Mouse (Mus musculus): ENCODE measurements at regions not wholly inside any gene's neighbourhood (a gene's known extent, or its start where the extent isn't known, plus 50 kb on each side); places are given as distances from the start of the nearest gene placed in this dataset.

DNA sequence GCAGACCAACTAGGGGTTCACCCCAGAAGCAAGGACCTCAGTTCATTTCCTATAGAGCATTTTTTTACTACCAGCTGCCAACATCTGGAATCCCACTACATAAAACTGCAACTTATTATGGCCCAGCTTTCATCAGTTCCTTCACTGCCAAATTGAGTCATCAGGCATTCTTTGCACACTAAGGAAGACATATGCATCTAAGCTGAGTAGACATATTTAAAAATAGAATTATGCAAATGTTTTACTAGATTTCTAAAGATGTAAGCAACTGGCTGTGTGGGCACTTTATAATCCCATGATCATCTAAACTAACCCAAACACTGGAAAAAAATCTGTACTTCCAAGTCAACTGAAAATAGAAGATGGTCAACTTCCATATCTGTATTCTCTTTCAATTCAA lies 415.9 kb upstream of the Rarb start:
- no peak for DNase-seq

DNA sequence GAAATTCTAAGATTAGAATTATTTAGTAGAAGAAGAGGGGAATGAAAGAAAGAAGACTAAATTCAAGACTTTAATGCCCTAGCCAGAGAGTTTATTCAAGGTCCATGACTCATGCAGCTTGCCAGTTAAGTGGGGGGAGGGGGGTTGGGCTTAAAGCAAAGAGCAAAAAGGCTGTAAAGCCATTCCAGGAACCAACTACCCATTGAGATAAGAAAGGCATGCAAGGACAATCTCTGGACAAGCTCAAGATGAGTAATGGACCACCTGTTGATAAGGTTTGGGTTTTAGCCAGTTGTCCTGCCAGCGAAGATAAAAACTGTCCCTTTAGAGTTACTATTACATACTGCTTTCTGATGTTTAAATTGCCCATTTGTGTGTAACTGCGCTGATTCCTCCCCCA lies 392.5 kb upstream of the Rarb start:
- DNase-seq = no peak

DNA sequence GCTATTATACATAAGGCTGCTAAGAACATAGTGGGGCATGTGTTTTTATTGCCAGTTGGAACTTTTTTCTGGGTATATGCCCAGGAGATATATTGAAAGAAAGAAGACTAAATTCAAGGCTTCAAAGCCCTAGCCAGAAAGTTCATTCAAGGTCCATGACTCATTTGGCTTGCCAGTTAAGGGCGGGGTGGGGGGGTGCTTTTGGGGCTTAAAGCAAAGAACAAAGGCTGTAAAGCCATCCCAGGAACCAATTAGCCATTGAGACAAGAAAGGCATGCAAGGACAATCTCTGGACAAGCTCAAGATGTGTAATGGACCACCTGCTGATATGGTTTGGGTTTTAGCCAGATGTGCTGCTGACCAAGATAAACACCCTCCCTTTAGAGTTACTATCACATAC lies 386.7 kb upstream of the Rarb start:
- no peak for DNase-seq

DNA sequence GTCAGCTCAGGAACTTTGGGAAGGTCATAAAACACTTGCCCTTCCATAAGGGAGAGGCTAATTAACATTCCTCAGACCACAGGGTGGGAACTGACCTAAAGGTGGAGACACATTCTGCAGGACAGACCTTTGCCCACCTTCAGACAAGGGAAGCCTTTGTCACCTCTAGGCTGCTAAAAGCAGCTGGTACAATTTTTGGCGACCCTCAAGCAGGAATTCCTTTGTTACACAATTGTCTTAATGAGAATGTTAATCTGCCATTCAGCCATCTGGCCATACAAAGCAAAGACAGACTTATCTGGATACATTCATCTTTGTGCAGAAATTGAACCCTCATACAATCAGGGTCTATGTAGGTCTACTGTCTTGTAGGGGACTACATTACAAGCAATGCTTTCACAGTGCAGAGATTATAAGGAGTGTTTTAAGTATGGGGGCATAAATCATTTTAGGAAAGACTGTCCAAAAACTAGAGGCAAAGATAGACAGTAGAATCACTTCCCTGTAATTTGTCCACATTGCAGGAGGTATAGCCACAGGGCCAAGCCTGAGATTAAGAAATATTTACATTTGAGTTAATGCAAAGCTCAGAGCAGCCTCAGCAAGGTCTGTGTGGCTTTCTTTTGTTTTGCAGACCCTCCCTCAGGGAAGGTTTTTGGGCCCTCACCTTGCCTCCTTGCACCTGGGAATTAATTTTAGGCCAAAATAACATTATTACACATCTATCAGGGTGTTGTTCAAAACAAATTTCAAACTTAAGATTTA lies 384.5 kb upstream of the Rarb start:
- DNase-seq = no peak

DNA sequence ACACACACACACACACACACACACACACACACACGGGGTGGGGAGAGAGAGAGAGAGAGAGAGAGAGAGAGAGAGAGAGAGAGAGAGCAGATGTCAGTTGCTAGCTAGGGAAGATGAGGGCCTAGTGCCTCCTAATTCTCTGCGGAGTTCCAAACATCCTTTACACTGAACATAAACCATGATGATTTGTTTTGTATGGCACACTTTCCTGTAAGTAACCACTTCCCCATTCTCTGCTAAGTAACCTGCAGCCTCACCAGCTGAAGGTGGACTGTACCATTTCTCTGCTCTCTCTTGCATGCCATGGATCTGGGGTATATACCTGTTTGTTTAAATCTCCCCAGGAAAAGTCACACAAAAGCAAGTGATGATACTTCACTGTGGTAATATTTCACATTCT lies 374.0 kb upstream of the Rarb start:
- DNase-seq = no peak

DNA sequence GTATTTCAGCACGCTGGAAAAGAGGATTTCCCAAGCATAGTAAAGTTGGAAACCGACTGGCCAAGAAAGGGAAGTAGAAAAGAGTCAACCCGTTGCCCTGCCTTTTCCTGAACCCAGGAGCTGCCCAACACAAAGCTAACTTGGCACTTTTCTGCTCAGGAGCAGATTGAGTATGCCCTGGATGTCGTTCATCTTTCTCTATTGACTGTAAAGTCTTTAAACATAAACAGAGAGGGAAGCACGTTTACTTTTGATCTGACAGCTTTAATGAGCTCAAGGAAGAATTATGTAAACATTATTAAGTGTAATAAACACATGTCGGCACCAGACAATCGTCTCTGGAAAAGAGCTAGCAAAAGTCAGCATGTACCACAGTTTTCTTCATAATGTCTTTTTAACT lies 354.3 kb upstream of the Rarb start:
- no peak for DNase-seq

DNA sequence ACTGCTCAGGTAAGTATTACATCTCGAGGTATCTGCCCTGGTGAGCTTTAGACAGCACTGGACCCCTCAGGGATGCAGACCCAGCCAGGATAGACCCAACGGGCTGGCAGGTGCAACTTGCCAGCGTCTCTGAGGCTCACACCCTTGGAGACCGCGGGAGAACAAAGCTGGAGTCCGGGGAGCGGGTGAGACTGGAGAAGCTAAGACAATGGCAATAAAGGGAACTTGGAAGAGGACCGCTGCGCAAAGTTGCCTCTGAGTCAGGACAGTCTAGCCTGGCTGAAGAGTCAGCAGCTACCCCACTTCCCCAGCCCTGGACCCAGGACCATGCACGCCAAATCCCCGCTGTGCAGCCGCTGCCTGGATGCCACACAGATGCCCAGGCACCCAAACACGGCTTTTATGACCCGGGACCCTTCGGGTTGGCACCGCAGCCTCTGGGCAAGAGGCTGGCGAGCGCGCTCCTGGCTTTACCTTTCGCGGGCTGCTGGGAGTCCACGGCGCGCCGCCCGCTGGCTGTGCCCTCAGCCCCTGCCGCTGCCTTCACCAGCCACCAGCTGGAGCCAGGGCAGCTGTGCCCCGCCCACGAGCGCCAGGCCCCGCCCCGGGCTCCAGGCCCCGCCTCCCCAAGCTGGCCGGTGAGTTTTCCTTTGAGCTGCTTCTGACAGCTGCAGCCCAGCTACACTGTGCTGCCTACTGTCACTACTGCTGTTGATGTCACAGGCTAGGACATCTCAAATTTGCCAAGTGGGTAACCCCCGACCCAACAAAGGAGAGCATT lies 353.6 kb upstream of the Rarb start:
- DNase-seq = peak; percentile 3 to 6

DNA sequence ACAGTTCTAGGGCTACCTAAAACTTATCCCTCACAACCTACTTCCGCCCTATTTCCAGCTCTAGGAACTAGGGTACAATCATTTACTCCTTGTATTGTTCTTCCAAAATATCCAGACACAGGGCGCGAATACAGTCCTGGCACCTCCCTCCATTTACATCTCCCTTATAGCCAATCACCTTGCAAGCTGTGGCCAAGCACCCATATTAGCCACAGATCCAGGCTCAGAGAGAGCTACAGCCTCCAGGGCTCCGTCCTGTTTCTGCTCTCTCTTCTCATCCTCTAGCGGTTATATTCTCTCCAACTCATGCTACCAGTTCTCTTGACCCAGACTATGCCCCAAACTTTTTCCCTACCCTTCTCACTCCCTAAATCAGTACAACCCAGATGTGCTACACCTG lies 352.9 kb upstream of the Rarb start:
- DNase-seq = no peak

DNA sequence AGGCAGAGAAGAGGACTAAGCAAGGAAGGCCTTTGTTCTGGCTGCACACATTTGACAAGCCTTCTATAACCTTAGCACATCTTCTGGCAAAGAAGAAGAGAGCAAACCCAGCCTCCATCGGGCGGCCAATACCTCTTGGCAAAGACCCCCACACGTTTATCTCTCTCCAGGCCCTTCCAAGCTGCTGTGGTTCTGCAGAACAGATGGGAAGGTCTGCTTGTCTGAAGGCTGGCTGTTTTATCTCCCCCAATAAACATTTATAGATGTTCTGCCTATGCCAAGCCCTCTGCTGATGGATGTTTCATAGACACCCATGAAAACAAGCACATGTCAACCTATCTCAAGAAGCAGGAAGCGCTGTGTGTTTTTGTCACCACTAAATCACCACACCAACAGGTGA lies 339.4 kb upstream of the Rarb start:
- no peak for DNase-seq

DNA sequence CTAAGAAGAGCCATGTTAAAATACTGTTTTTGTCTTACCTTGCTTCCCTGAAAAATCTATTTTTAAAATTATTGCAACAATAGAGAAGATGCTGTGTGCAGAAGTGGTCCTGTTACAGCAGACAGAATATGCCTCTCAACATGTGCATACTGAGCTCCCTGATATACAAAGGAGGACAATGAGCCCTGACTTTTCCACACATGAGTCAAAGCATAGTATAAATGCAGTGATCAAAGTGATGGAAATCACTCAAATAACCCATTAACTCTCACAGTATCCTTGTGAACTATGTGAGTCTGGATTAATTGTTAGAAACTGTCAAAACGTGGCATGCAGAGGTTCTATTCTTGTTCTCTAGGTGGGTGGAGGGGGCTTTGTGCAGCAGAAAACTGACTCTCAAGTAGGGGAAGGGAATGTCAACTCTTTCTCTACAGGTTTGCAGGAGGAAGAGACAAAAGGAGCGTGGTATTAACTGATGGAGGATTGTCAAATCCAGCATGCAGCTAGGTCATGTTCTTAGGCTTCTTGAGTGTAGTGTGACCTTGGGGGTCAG lies 337.5 kb upstream of the Rarb start:
- no peak for DNase-seq

DNA sequence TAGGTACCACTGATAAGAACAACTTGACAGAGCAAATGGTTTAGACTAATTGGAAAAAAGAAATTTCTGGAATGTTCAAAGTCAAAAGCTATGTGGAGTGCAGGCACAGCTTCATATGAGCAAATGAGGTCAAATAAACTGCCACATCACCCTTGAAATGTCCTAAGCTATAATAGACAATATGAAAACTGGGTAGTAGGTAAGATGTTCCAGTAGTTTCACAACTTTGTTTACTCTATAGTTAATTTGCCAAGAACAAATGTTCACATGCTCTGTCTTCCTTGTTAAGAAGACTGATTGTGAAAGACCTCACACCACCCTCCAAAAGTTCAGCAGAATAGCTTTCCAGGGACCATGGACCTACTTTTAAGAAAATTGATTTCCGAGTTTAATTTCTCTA lies 301.7 kb upstream of the Rarb start:
- DNase-seq = no peak

DNA sequence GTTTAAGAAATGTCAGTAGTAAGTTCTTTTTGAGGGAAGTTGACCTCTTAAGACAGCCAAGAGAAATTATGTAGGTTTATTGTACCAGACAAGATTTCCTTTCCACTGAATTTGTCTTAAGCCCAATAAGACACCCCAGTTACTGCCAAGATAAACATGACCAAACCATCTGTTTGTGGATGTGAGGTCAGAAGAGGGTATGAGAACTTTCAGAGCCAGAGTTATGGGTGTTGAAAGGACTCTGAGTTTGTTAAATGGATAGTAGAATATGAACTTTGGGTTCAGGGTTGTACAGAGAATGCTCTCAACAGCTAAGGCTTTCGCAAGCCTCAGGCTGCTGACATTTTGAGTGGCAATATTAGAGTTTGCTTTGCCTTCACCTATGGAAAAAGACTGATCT lies 287.7 kb upstream of the Rarb start:
- DNase-seq = no peak

DNA sequence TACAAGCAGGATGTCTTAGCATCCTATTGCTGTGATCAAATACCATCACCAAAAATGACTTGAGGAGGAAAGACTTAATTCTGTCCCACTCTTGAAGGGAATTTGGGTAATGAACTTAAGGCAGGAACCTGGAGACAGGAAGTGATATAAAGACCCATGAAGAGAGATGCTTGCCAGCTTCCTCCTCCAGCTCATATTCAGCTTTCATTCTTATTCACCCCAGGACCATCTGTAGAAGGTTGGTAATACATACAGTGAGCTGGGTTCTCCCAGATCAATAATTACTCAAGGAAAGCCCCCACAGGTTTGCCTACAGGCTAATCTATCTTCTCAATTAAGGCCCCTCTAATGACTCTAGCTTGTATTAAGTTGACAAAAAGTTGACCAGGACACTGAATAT lies 283.5 kb upstream of the Rarb start:
- no peak for DNase-seq

DNA sequence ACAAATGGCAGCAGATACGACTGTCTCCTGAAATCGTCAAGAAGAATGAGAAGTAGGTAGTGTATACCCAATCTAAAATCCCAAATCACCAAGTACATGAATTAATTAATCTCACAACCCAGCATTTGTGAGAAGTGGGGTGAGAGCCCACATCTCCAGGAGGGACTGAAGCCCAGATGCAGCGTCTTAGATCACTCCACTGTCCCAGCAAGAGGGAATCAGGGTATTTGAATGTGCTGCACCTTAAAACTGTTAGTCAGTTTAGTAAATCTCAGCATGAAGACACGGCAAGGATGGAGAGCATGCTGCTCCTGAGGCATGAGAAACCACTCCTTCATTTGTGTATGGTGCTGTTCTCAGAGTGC lies 271.6 kb upstream of the Rarb start:
- DNase-seq = no peak

DNA sequence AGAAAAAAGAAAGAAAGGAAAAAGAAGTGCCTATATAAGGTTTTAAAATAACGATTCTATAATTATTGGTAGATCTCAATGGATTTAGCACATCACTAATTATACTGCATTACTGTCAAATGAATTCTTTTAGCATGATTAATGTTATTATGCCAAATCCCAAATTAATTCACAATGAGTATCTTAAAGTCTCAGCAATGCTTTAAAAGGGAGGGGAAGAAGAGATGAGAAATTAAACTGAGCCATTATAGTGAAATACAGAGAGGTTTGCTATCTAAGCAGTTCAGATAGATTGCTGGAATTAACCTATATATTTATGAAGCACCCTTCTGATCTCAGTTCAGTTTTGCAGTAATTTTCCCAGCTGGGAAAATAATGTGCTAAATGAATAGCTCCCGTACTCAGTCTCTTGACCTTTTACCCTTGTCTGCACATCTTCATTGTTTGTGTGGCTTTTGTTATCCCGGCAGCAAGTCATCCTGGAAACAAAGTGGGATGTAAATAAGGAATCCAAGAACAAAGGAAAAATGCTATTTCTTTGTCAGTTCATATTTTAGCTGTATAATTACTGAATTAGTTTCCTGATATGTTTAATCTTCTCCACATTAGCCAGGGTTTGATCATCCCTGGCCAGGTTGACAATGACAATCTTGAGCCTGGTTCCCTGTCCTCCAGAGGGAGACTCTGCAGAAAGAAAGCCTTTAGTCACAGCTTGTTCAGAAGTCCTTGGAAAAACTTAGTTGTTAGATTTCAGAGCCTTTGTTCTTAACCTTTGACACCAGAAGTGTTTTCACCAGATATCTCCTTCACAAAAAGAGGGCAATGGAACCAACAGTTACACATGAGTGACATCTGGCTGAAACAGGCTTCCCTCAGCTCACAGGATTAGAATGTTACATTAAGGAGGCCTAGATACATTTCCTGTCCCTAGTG lies 270.9 kb upstream of the Rarb start:
- DNase-seq = no peak

DNA sequence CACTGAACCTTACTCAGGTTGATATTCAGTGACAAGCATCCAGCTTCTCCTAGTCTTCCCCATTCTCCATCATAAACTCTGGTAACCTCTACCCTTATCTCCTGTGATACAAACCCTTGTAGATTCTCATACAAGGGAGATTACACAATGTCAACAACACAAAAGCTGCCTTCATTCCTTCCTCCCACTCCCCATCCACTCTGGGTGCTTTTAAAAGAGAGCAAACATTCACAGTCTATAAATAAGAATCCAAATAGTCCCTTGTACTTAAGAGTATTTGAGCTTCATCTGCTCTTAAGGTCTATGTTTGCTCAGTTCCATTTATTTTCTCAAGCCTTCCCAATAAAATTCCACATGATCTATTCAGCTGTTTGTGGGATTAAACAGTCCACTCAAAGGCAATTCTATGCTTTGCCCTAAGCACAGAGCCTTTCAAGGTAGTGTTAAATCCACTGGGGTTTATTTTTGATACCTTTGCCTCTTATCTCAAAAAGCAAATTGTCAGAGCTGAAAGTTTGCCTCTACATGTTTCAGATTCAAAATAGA lies 270.2 kb upstream of the Rarb start:
- DNase-seq = no peak

DNA sequence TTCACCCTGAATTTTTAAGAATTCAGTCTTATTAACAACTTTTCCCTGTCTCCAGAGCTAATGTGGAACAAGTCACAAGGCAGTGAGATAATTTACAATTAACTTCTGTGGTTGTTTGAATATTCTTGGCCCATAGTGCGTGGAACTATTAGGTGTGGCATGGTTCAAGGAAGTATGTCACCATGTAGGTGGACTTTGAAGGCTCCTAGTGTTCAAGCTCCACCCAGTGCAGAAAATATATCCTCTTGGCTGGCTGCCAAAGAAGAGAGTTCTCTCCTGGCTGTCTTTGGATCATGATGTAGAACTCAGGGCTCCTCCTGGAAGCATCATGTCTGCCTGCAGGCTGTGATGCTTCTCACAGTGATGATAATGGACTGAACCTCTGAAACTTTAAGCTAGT lies 268.9 kb upstream of the Rarb start:
- DNase-seq = no peak

DNA sequence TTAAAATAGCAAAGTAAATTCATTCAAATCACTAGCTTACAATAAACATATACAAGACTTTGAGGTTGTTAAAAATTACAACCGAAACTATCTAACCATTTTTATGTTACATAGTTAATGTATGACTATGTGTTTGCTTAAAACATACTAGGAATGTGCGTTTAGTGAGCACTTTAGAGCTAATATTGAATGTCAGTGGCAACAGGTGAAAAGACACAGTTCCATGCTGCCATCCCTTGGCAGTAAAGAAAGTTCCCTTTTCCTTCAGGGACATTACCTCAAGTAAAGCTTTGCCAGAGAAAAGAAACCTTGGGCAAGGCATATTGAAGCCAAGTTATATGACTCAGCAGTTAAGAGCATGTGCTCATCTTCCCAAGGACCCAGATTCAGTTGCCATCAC lies 265.0 kb upstream of the Rarb start:
- no peak for DNase-seq

DNA sequence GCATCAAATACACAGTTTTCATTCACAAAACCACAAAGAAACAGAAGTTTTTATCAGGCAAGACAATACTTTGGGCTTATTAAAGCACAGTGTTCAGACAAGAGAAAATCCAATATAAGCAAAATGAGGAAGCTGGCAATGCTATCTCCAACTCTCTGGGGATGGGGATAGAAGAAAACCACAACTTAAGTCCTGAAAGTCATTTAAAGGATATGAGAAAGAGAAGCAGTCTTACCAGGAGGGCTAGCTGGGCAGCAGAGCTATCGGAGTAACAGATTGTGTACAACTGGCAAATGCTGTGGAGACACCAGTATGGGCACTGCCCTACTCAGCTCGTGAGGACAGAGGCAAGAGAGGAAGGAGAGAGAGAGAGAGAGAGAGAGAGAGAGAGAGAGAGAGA lies 262.9 kb upstream of the Rarb start:
- no peak for DNase-seq

DNA sequence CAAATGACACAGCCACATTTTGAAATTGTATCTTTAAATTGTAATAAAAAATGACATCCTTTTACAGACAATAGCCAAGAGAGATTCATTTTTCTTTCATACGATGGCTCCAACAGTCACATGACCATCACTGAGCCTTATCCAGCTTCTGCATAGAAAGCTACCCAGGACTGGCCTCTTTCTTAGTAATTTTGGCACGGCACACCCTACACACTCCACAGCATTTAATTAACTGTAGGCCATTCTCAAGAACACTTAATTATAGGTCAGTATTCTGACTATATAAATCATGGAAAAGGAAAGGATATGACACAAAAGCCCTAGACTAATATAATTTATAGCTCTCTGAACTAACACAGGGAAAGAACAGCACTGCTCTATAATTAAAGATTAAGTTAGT lies 260.6 kb upstream of the Rarb start:
- DNase-seq = no peak

DNA sequence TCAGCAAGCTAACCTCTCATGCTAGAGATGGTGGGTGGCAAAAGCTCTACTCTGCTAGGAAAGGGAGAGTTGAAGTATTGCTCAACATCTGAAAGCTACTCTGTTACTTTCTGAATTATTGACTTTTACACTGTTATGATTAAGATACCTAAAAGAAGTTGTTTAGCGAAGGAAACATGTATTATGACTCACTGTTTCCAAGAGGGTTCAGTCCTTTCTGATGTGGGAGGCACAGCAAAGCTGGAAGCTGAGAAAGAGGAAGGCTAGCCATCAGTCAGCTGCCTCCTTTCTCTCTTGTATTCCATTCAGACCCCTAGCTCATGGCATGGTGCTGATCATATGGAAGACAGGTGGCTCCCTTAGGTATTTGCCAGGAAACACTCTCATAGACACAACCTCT lies 242.4 kb upstream of the Rarb start:
- no peak for DNase-seq

DNA sequence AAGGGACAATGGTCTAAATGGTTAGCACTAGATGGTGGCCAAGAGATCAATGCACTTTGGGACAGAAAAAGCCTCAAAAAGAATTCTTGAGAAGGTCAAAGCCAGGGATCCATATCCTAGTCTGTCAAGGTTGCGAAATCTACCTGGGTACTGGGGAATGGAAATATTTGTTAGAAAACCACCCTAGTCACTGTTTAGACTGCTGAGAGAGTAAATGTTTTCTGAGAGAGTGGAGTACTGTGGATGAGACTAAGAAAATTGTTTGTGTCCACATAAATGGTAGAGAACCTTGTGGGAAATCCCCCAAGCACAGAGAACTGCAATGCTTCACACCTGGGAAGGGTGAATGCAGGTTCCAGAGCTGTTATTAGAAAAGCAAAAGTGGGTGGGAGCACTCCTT lies 239.5 kb upstream of the Rarb start:
- no peak for DNase-seq

DNA sequence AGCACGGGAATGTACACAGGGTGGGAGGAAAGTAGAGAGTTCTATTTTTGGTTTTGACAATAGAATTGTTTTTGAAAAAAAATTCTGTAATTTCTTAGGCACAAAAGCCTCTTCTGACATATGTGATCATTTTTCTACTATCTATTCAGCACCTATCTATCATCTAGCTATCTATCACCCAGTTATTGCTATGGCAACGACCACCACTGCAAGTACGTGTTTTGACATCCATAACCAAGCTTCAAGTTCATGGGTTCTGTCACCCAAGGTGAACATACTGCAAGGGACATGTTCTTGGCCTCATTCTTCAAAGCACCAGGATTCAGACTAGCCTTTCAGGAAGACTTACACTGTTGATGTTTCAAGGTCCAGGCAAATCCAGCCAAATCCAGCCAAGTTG lies 238.4 kb upstream of the Rarb start:
- no peak for DNase-seq

Data from cerebellum, adult 18-20 months (tissue).